Mouse (Mus musculus) limb, embryonic 14.5 days (tissue): ENCODE results near the gene H2-T23. TPM values are rescaled to one million over a fixed set of nuclear protein-coding genes. Genes with fewer than 3 reads are reported as not detected.
"Not testable (repeated sequence)": the region's sequence is repeated elsewhere in the genome, so short reads cannot be mapped to it uniquely, and the experiment has no call there.

ENCODE experiments used
- ATAC-seq: fragments of 200-750 bp; cut with Nextera tagmentation; 2 replicates; pipeline ENCODE4 v1.8.0; 2017; ENCODE audit warnings: low read depth, moderate number of reproducible peaks, moderate TSS enrichment; ENCODE audit not compliant: low FRiP score
- DNase-seq: peaks from one replicate; pipeline ENCODE4 v3.0.0-alpha.2; 2015; ENCODE audit warnings: low spot score
- H3K27ac ChIP-seq: fragments of 300-500 bp; sonication (generic); replicated peaks from 2 replicates; pipeline ENCODE4 v1.5.1; 2014; ENCODE audit warnings: low read depth, mild to moderate bottlenecking, low read length, moderate library complexity, mixed read lengths
- H3K27me3 ChIP-seq: fragments of 300-500 bp; sonication (generic); 2 replicates; pipeline ENCODE4 v1.6.1; 2014; ENCODE audit warnings: low read length, mixed read lengths; ENCODE audit not compliant: control insufficient read depth, insufficient read depth
- H3K36me3 ChIP-seq: fragments of 300-500 bp; sonication (generic); 2 replicates; pipeline ENCODE4 v1.6.1; 2014; ENCODE audit warnings: mild to moderate bottlenecking, low read length, moderate library complexity, mixed read lengths; ENCODE audit not compliant: control insufficient read depth, insufficient read depth
- H3K4me1 ChIP-seq: fragments of 300-500 bp; sonication (generic); 2 replicates; pipeline ENCODE4 v1.6.1; 2014; ENCODE audit warnings: antibody characterized with exemption, low read length, mixed read lengths; ENCODE audit not compliant: control insufficient read depth, insufficient read depth
- H3K4me2 ChIP-seq: fragments of 300-500 bp; sonication (generic); replicated peaks from 2 replicates; pipeline ENCODE4 v1.6.1; 2014; ENCODE audit warnings: low read depth, mild to moderate bottlenecking, low read length, moderate library complexity; ENCODE audit not compliant: severe bottlenecking
- H3K4me3 ChIP-seq: fragments of 300-500 bp; sonication (generic); replicated peaks from 2 replicates; pipeline ENCODE4 v1.5.1; 2014; ENCODE audit warnings: low read length
- H3K9ac ChIP-seq: fragments of 300-500 bp; sonication (generic); 2 replicates; pipeline ENCODE4 v1.6.1; 2014; ENCODE audit warnings: mild to moderate bottlenecking, low read depth, low read length, moderate library complexity; ENCODE audit not compliant: severe bottlenecking
- H3K9me3 ChIP-seq: fragments of 300-500 bp; sonication (generic); 2 replicates; pipeline ENCODE4 v1.6.1; 2016; ENCODE audit warnings: low read length; ENCODE audit not compliant: control insufficient read depth
- POLR2A ChIP-seq: fragments of 200-500 bp; IDR thresholded peaks from 2 replicates; pipeline ENCODE4 v1.8.0; 2012; ENCODE audit warnings: inconsistent platforms, mild to moderate bottlenecking, moderate library complexity, borderline replicate concordance; ENCODE audit not compliant: insufficient read depth, insufficient read length; ENCODE audit errors: extremely low read depth
- WGBS: fragments of 180-500 bp; shearing (Covaris S2); extraction: QIAGEN DNeasy Blood & Tissue Kit; methylation state at CpG from one replicate; pipeline ENCODE4 v1.1.7; 2014; 5-methylcytosine and 5-hydroxymethylcytosine counted together
- polyA plus RNA-seq, 2 experiments: library from polyadenylated mRNA; depleted of rRNA in 1 of 2; stranded (reverse) in 1 of 2; unstranded in 1 of 2; fragments of >200 nt; fragmentation: Nextera tagmentation in 1 of 2; extraction: Ambion mirVana in 1 of 2; gene quantifications; 2 replicates each; pipeline versions ENCODE4 v1.2.1 to v1.2.3; 2012 to 2014

H2-T23 gene
- 13.5 and 15.0 TPM in 2 replicates for polyA plus RNA-seq (2012; rRNA removed)
- 10.0 and 10.8 TPM in 2 replicates for polyA plus RNA-seq (2014; fragmentation: Nextera tagmentation; extraction: Ambion mirVana)

GRCm38 (mm10) chr17:36032351-36032875, at the start of gene H2-T23:
H2-T23 (minus strand) TSS chr17:36032855.
- peak within 1 kb of the TSS; percentile 82 for H3K4me2 ChIP-seq
- H3K4me3 ChIP-seq, result peak within 1 kb of the TSS; percentile 44
- ATAC-seq, result peak; percentile 60; the same call in 1 of the 2 replicates
- not testable (repeated sequence) for H3K27ac ChIP-seq, H3K4me1 ChIP-seq, H3K36me3 ChIP-seq, DNase-seq, H3K9me3 ChIP-seq, H3K27me3 ChIP-seq
- 1% methylated on average over 12 of the region's 25 CpGs for WGBS
- peak within 1 kb of the TSS; percentile 55 for H3K9ac ChIP-seq

DNA sequence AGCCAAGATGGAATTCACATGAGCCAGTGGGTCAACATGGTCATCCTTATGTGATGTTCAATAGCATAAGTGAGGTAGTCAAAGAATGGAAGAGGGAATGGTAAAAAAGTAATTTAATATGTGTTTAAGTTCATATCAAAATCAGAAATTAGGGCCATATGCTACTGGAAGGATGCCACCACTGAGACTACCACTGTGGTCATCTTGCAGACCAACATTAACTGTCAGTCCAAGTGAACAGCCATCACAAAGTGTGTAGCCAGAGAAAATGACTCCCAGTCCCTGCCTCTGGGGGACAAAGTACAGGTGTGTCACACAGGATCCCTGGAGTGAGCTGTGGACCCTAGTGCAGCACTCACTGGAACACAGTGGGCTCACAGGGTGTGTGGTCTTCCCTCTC, 49.2 kb upstream of the H2-T23 start:
- H3K27ac ChIP-seq, DNase-seq, H3K4me3 ChIP-seq, H3K9ac ChIP-seq, H3K9me3 ChIP-seq, ATAC-seq, H3K36me3 ChIP-seq, H3K4me2 ChIP-seq, H3K4me1 ChIP-seq: not testable (repeated sequence)
- H3K27me3 ChIP-seq, result peaks cover 18% of the 10 kb centered on the region

- no peak for ATAC-seq
- TF ChIP-seq POLR2A, result no peak
- no peak overlapping the region for H3K4me2 ChIP-seq
These were observed 28.2 kb upstream of the H2-T23 start for GRCm38 (mm10) chr17:36060829-36061228.

GRCm38 (mm10) chr17:36058362-36058761, 25.7 kb upstream of the H2-T23 start, which contains the start of gene Gm11127:
Gm11127 (minus strand) TSS chr17:36058371.
- not testable (repeated sequence) for ATAC-seq, DNase-seq, H3K27ac ChIP-seq, H3K9ac ChIP-seq, H3K4me3 ChIP-seq, H3K27me3 ChIP-seq, H3K9me3 ChIP-seq, H3K4me1 ChIP-seq, H3K4me2 ChIP-seq, H3K36me3 ChIP-seq
- 55% methylated on average over 1 of the region's 1 CpGs for WGBS

More at GRCm38 (mm10) chr17:36060829-36061228, 28.2 kb upstream of the H2-T23 start:
- 27% methylated on average over 2 of the region's 2 CpGs for WGBS
- no peak overlapping the region for H3K27ac ChIP-seq
- H3K4me1 ChIP-seq, result no peaks in the 10 kb centered on the region
- H3K9ac ChIP-seq, result no peak overlapping the region
- no peaks in the 10 kb centered on the region for H3K36me3 ChIP-seq
- no peak overlapping the region for H3K4me3 ChIP-seq
- DNase-seq, result peak; percentile 90
- H3K27me3 ChIP-seq, result no peaks in the 10 kb centered on the region
- no peaks in the 10 kb centered on the region for H3K9me3 ChIP-seq

- not testable (repeated sequence) for DNase-seq, ATAC-seq
These were observed 25.3 kb upstream of the H2-T23 start for GRCm38 (mm10) chr17:36057927-36058326.

GRCm38 (mm10) chr17:36043286-36043685, 10.6 kb upstream of the H2-T23 start:
- no peak for TF ChIP-seq POLR2A
- peak overlapping the region; percentile 36 for H3K4me3 ChIP-seq
- DNase-seq (no peak), ATAC-seq (no peak)
- H3K4me2 ChIP-seq, result peak overlapping the region; percentile 63
- no peaks in the 10 kb centered on the region for H3K27me3 ChIP-seq
- H3K9me3 ChIP-seq, result no peaks in the 10 kb centered on the region
- H3K36me3 ChIP-seq, result no peaks in the 10 kb centered on the region
- no peak overlapping the region for H3K9ac ChIP-seq
- no peaks in the 10 kb centered on the region for H3K4me1 ChIP-seq
- H3K27ac ChIP-seq, result no peak overlapping the region
- WGBS, result 85% methylated on average over 3 of the region's 3 CpGs

More at GRCm38 (mm10) chr17:36057927-36058326, 25.3 kb upstream of the H2-T23 start:
- not testable (repeated sequence) for H3K36me3 ChIP-seq, H3K9ac ChIP-seq, H3K27ac ChIP-seq, H3K9me3 ChIP-seq, H3K4me2 ChIP-seq, H3K4me1 ChIP-seq, H3K4me3 ChIP-seq, H3K27me3 ChIP-seq
- 89% methylated on average over 23 of the region's 25 CpGs for WGBS
